Mouse (Mus musculus): ENCODE measurements around the gene Phyhipl. TPM values are rescaled to one million over a fixed set of nuclear protein-coding genes. Genes with fewer than 3 reads are reported as not detected.

Gene Phyhipl
- polyA plus RNA-seq, 1 experiment from 2014 or later: 162 TPM

GRCm38 (mm10) chr10:70616377-70616776 is 39.4 kb downstream of the Phyhipl start:
- H3K9me3 ChIP-seq: no peaks in the 10 kb centered on the region
- no peak overlapping the region for H3K27ac ChIP-seq
- WGBS: 89% methylated on average over 6 of the region's 6 CpGs

GRCm38 (mm10) chr10:70611633-70612032 is 44.1 kb downstream of the Phyhipl start:
- Histone ChIP-seq H3K36me3 (no peaks in the 10 kb centered on the region), H3K4me2 (replicated peaks) (no peak overlapping the region), H3K9me3 (no peaks in the 10 kb centered on the region), H3K4me1 (replicated peaks) (0 out of 2 replicates have a peak, but pooled peaks cover 3% of the 10 kb centered on the region), H3K4me3 (replicated peaks) (no peak overlapping the region), H3K27me3 (no peaks in the 10 kb centered on the region), H3K9ac (replicated peaks) (no peak overlapping the region), H3K27ac (no peak overlapping the region)
- ATAC-seq: no peak
- WGBS: 93% methylated on average over 1 of the region's 1 CpGs

More at GRCm38 (mm10) chr10:70616377-70616776, 39.4 kb downstream of the Phyhipl start:
- no peak overlapping the region for H3K4me2 ChIP-seq (replicated peaks)
- no peak overlapping the region for H3K9ac ChIP-seq (replicated peaks)
- no peak for ATAC-seq
- H3K4me1 ChIP-seq (replicated peaks): no peaks in the 10 kb centered on the region
- no peak overlapping the region for H3K4me3 ChIP-seq (replicated peaks)
- no peaks in the 10 kb centered on the region for H3K27me3 ChIP-seq
- H3K36me3 ChIP-seq: no peaks in the 10 kb centered on the region

- Histone ChIP-seq H3K4me2 (replicated peaks) (peak overlapping the region; percentile 88), H3K4me3 (replicated peaks) (peak overlapping the region; percentile 80), H3K9ac (replicated peaks) (peak overlapping the region; percentile 92), H3K36me3 (no peaks in the 10 kb centered on the region), H3K27ac (peak overlapping the region; percentile 97), H3K27me3 (no peaks in the 10 kb centered on the region), H3K9me3 (no peaks in the 10 kb centered on the region), H3K4me1 (replicated peaks) (peaks cover 11% of the 10 kb centered on the region)
- ATAC-seq: peak; percentile 71
- under 1% methylated on average over 28 of the region's 28 CpGs for WGBS
Observed at GRCm38 (mm10) chr10:70599925-70600305, 55.9 kb downstream of the Phyhipl start.

- whole genome bisulfite sequencing: under 1% methylated on average over 78 of the region's 124 CpGs
- Histone ChIP-seq H3K27me3 (no peaks in the 10 kb centered on the region), H3K4me2 (replicated peaks) (peak overlapping the region; percentile 88), H3K9ac (replicated peaks) (peak overlapping the region; percentile 92), H3K4me3 (replicated peaks) (peak overlapping the region; percentile 80), H3K4me1 (replicated peaks) (peaks cover 13% of the 10 kb centered on the region), H3K36me3 (no peaks in the 10 kb centered on the region), H3K9me3 (no peaks in the 10 kb centered on the region), H3K27ac (peak overlapping the region; percentile 97)
- peak; percentile 95 for ATAC-seq
Observed at GRCm38 (mm10) chr10:70599126-70599924, 56.4 kb downstream of the Phyhipl start.

GRCm38 (mm10) chr10:70598516-70599125 is 57.1 kb downstream of the Phyhipl start:
- ATAC-seq: peak; percentile 72
- Histone ChIP-seq H3K9ac (replicated peaks) (peak overlapping the region; percentile 92), H3K9me3 (no peaks in the 10 kb centered on the region), H3K27ac (peak overlapping the region; percentile 97), H3K4me3 (replicated peaks) (peak overlapping the region; percentile 80), H3K36me3 (no peaks in the 10 kb centered on the region), H3K4me1 (replicated peaks) (peaks cover 17% of the 10 kb centered on the region), H3K27me3 (no peaks in the 10 kb centered on the region), H3K4me2 (replicated peaks) (peak overlapping the region; percentile 88)
- under 1% methylated on average over 48 of the region's 48 CpGs for WGBS

GRCm38 (mm10) chr10:70598081-70598515 is 57.7 kb downstream of the Phyhipl start:
- peak overlapping the region; percentile 88 for H3K4me2 ChIP-seq (replicated peaks)
- H3K9me3 ChIP-seq: no peaks in the 10 kb centered on the region
- no peaks in the 10 kb centered on the region for H3K36me3 ChIP-seq
- peak overlapping the region; percentile 97 for H3K27ac ChIP-seq
- ATAC-seq: peak; percentile 5; the same call in 1 of the 2 replicates
- H3K9ac ChIP-seq (replicated peaks): peak overlapping the region; percentile 92
- H3K4me3 ChIP-seq (replicated peaks): peak overlapping the region; percentile 80
- no peaks in the 10 kb centered on the region for H3K27me3 ChIP-seq
- WGBS: 15% methylated on average over 10 of the region's 10 CpGs
- peaks cover 17% of the 10 kb centered on the region for H3K4me1 ChIP-seq (replicated peaks)

GRCm38 (mm10) chr10:70594007-70594406 is 61.8 kb downstream of the Phyhipl start:
- no peaks in the 10 kb centered on the region for H3K27me3 ChIP-seq
- H3K4me1 ChIP-seq (replicated peaks): peaks cover 17% of the 10 kb centered on the region
- H3K36me3 ChIP-seq: no peaks in the 10 kb centered on the region
- H3K9ac ChIP-seq (replicated peaks): no peak overlapping the region
- WGBS: 35% methylated on average over 1 of the region's 1 CpGs
- no peak for ATAC-seq
- no peaks in the 10 kb centered on the region for H3K9me3 ChIP-seq
- no peak overlapping the region for H3K4me2 ChIP-seq (replicated peaks)
- no peak overlapping the region for H3K4me3 ChIP-seq (replicated peaks)
- no peak overlapping the region for H3K27ac ChIP-seq

- Histone ChIP-seq H3K9me3 (no peaks in the 10 kb centered on the region), H3K4me1 (replicated peaks) (no peaks in the 10 kb centered on the region), H3K9ac (replicated peaks) (no peak overlapping the region), H3K27ac (no peak overlapping the region), H3K4me2 (replicated peaks) (no peak overlapping the region), H3K4me3 (replicated peaks) (no peak overlapping the region), H3K36me3 (no peaks in the 10 kb centered on the region), H3K27me3 (no peaks in the 10 kb centered on the region)
- WGBS: 96% methylated on average over 3 of the region's 3 CpGs
- no peak for ATAC-seq
Observed at GRCm38 (mm10) chr10:70586876-70587405, 68.8 kb downstream of the Phyhipl start.

- ATAC-seq: no peak
- no peak overlapping the region for H3K9ac ChIP-seq (replicated peaks)
- 95% methylated on average over 1 of the region's 1 CpGs for WGBS
- H3K27me3 ChIP-seq: no peaks in the 10 kb centered on the region
- no peaks in the 10 kb centered on the region for H3K9me3 ChIP-seq
- H3K36me3 ChIP-seq: no peaks in the 10 kb centered on the region
- no peak overlapping the region for H3K4me3 ChIP-seq (replicated peaks)
- no peak overlapping the region for H3K4me2 ChIP-seq (replicated peaks)
- no peak overlapping the region for H3K27ac ChIP-seq
- no peaks in the 10 kb centered on the region for H3K4me1 ChIP-seq (replicated peaks)
Observed at GRCm38 (mm10) chr10:70584171-70584570, 71.6 kb downstream of the Phyhipl start.

GRCm38 (mm10) chr10:70581556-70582211 is 74.1 kb downstream of the Phyhipl start:
- Histone ChIP-seq H3K4me3 (replicated peaks) (no peak overlapping the region), H3K36me3 (no peaks in the 10 kb centered on the region), H3K9me3 (no peaks in the 10 kb centered on the region), H3K9ac (replicated peaks) (no peak overlapping the region), H3K4me2 (replicated peaks) (no peak overlapping the region), H3K27ac (no peak overlapping the region), H3K27me3 (no peaks in the 10 kb centered on the region), H3K4me1 (replicated peaks) (no peaks in the 10 kb centered on the region)
- no peak for ATAC-seq
- WGBS: 81% methylated on average over 7 of the region's 7 CpGs

- ATAC-seq: no peak
- WGBS: 25% methylated on average over 3 of the region's 3 CpGs
- H3K9me3 ChIP-seq: no peaks in the 10 kb centered on the region
Observed at GRCm38 (mm10) chr10:70563636-70564035, 92.1 kb downstream of the Phyhipl start.

GRCm38 (mm10) chr10:70552531-70552930 is 103.2 kb downstream of the Phyhipl start:
- H3K27ac ChIP-seq: no peak overlapping the region
- H3K27me3 ChIP-seq: no peaks in the 10 kb centered on the region
- H3K4me3 ChIP-seq (replicated peaks): no peak overlapping the region
- no peak overlapping the region for H3K9ac ChIP-seq (replicated peaks)
- peaks cover 68% of the 10 kb centered on the region for H3K36me3 ChIP-seq
- H3K9me3 ChIP-seq: no peaks in the 10 kb centered on the region
- WGBS: 98% methylated on average over 3 of the region's 3 CpGs
- no peak for ATAC-seq
- no peaks in the 10 kb centered on the region for H3K4me1 ChIP-seq (replicated peaks)
- H3K4me2 ChIP-seq (replicated peaks): no peak overlapping the region

More at GRCm38 (mm10) chr10:70563636-70564035, 92.1 kb downstream of the Phyhipl start:
- peaks cover 38% of the 10 kb centered on the region for H3K36me3 ChIP-seq
- no peak overlapping the region for H3K9ac ChIP-seq (replicated peaks)
- H3K4me3 ChIP-seq (replicated peaks): no peak overlapping the region
- H3K27ac ChIP-seq: no peak overlapping the region
- no peaks in the 10 kb centered on the region for H3K4me1 ChIP-seq (replicated peaks)
- H3K27me3 ChIP-seq: no peaks in the 10 kb centered on the region
- no peak overlapping the region for H3K4me2 ChIP-seq (replicated peaks)
